Mouse (Mus musculus): Measurements from ENCODE around the gene Med13l.

Med13l gene

GRCm38 (mm10) chr5:118762499-118763185 is 202.2 kb downstream of the Med13l start:
- no peak for DNase-seq (ENCODE audit: extremely low read depth, insufficient read length, low spot score)

GRCm38 (mm10) chr5:118763353-118763752 is 202.9 kb downstream of the Med13l start:
- no peak for DNase-seq (ENCODE audit: extremely low read depth, insufficient read length, low spot score)

- DNase-seq (ENCODE audit: extremely low read depth, insufficient read length, low spot score), result no peak
Observed at GRCm38 (mm10) chr5:118769143-118769542, 208.7 kb downstream of the Med13l start.

- DNase-seq (ENCODE audit: extremely low read depth, insufficient read length, low spot score), result no peak
Observed at GRCm38 (mm10) chr5:118773866-118774265, 213.4 kb downstream of the Med13l start.

- no peak for DNase-seq (ENCODE audit: extremely low read depth, insufficient read length, low spot score)
Observed at GRCm38 (mm10) chr5:118776396-118776795, 215.9 kb downstream of the Med13l start.

- peak; percentile 44 for DNase-seq (ENCODE audit: extremely low read depth, insufficient read length, low spot score)
Observed at GRCm38 (mm10) chr5:118781598-118781997, 221.1 kb downstream of the Med13l start.

DNA sequence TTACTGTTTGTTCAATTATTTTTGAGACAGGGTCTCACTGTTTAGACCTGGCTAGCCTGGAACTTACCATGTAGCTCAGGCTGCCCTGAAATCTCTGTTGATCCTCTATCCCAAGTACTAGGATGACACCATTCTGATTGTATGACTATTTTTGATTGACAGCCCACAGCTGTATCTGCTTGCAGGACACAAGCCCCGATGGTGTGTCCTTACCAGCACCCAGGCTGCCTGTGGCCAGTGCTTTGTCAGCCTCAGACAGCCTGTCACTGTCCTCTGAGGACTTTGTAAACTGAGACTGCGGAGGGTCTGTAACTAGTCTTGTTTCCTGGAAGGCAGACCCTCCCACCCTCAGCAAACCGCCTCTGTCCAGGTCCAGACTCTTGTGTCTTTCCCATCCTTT is 221.7 kb downstream of the Med13l start:
- DNase-seq (ENCODE audit: extremely low read depth, insufficient read length, low spot score), result no peak

GRCm38 (mm10) chr5:118789226-118789625 is 228.7 kb downstream of the Med13l start:
- no peak for DNase-seq (ENCODE audit: extremely low read depth, insufficient read length, low spot score)

GRCm38 (mm10) chr5:118789776-118790175 is 229.3 kb downstream of the Med13l start:
- DNase-seq (ENCODE audit: extremely low read depth, insufficient read length, low spot score), result no peak

DNA sequence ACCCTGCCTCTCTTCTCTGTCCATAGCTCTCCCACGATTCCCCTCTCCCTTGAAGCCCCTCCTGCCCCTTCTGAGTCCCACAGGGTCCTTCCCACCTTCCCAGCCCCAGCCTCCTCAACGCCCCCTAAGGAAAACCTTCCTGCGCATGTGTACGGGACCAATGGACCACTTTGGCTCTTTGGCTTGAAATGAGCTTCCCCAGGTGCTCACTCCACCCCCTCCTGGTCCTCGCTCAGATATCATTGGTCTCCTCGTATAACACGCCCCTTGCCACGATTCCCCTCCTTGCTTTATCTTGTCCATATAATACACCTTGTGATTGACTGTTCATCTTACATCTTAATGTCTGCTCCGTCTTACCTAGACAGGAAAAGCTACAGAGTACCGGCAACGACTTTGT is 237.3 kb downstream of the Med13l start:
- no peak for DNase-seq (ENCODE audit: extremely low read depth, insufficient read length, low spot score)

DNA sequence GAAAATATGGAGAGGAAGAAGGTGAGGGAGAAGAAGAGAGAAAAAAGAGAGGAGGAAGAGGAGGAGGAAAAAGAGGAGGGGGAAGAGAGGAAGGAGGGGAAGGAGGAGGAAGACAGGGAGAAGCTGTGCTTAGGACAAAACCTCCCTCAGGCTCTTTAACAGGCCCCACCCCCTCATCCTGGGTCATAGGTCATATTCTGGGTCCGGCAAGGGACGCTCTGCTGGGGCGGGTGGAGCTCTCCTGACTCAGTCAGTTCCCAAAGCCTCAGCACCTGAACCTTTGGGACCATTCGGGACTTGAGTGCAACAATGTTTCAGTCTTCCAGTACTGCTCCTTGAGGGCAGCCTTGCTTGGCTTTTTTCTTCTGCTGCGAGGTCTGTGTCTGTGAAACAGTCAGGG is 241.1 kb downstream of the Med13l start:
- no peak for DNase-seq (ENCODE audit: extremely low read depth, insufficient read length, low spot score)

DNA sequence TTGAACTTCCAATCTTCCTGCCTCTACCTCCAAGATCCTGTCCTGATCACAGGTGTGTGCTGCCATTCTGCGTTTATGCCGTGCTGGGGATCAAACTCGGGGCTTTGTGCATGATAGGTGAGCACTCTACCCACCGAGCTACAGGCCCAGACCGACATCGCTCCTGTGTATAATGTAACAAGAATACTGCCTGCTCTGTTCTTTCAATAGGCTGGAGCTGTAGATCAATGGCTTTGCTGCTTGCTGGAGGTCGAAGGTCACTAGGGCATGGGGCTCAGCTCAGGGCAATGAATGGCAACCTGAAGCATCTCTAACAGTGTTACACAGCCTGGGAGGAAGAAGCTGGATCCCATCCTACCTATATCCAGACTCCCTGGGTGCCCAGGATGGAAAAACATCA is 241.6 kb downstream of the Med13l start:
- no peak for DNase-seq (ENCODE audit: extremely low read depth, insufficient read length, low spot score)

DNA sequence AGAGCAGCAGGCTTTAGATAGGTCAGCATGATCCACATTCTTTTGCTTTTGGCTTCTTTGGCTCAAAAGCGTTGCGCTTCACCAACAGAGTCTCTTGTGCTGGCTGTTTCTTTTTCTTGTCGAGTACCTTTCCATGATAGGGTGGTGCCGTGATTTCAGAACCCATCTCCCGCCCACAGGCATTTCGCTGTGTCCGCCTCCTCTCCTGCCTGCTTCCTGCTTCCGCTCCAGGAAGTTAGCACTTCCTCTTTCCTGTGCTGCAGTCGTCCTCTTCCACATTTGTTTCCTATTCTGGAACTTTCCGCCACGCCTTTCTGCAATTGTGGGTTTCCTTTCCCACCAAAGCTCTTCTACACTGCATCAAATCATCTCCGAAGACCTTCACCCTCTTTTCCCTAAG is 248.5 kb downstream of the Med13l start:
- no peak for DNase-seq (ENCODE audit: extremely low read depth, insufficient read length, low spot score)

DNA sequence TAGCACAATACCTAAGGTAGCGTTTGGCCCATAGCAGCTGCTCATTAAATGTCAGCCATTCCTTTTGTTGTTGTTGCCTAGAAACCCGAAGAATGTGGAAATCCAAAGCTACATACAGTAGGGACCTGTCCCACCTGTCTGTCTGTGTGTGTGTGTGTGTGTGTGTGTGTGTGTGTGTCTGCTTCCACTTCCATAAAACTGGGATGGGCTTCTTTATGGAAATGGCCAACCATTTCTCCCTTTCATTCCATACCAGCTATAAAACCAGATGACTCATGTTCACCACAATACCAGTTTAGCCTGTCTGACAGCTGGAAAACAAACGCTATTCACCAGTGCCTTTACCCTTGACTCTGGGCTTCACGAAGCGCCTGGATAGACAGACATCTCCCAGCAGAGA is 249.1 kb downstream of the Med13l start:
- DNase-seq (ENCODE audit: extremely low read depth, insufficient read length, low spot score), result no peak

GRCm38 (mm10) chr5:118811690-118812089 is 251.2 kb downstream of the Med13l start:
- no peak for DNase-seq (ENCODE audit: extremely low read depth, insufficient read length, low spot score)

- no peak for DNase-seq (ENCODE audit: extremely low read depth, insufficient read length, low spot score)
Observed at GRCm38 (mm10) chr5:118812421-118812820, 251.9 kb downstream of the Med13l start.

DNA sequence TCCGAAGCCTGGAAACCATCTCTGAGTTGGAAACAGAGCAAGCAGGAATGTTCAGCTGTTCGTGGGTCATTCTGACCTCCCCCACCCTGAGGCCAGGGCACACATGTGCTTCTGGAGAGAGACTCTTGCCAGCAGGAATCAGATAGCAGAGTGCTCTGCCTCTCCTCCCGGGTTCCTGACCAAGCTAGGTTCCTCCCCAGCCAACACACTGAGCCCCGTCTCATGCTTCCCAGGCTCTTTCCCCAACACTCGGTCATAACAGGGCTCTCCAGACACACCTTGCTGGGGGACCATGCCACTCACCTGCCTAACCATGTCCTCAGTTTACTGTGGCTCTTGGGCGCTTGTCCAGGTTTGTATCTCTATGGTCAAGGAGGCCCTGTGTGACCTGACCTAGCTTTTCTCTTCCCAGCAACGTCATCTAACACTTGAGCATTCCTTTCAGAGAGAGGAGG is 252.5 kb downstream of the Med13l start:
- DNase-seq (ENCODE audit: extremely low read depth, insufficient read length, low spot score), result no peak

DNA sequence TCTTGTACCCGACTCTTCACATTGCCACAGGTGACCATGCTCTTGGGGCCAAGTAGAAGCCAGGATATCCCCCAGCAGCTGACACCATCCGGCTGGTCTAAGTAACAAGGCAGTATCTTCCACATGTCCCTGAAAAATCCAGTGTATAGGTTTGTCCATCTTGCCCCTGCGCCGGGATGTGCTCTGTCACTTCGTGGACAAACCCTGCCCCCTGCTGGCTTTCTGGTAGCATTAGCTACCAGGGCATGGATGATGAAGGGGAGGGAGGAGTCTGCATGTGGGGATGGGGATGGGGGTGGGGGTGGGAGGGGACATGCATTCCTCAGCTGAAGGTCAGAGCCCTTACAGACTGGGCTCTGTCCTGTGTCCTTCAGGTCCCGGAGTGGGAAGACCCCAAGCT is 253.6 kb downstream of the Med13l start:
- DNase-seq (ENCODE audit: extremely low read depth, insufficient read length, low spot score), result no peak

Data from 3134 (cell line).